Mouse (Mus musculus): ENCODE measurements around the gene Esyt1.
A peak's percentile ranks its signal among the peaks of the same experiment; 100 is the strongest.
"Not testable (repeated sequence)": the region's sequence is repeated elsewhere in the genome, so short reads cannot be mapped to it uniquely, and the experiment has no call there.

The Esyt1 gene

DNA sequence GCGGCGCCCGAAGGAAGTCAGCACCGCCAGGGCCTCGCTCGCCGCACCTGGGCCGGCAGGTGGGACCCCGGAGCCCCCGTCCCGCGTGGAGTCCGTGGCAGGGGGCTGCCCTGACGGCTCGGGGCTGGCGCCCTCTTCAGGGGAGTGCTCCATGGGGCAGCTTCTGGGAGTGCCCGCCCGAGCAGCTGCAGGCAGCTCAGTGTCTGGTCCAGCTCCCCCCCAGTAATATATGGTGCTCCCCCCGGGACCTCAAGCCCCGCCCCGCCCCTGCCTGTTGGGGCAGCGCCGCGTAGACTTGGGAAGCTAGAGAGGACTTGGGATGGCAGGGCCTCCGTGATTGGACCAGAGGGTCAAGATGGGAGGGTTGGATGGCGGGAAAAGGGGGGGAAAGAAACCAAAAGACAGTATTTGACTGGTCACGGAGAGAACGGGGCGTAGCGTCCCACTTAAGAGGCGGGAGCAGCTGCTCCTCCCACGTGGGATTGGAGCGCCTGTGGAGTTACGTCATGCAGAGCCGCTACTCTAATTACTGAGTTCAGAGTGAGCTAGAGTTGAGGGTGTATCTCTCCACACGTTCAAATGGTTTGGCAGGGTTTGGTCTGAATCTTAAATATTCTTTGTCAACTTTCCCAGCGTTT lies at the start of gene Esyt1:
TSS of gene Esyt1 (minus strand) at position 201 of the 638 bp plus-strand sequence.
- peak; percentile 97 for DNase-seq (ENCODE audit: low read depth)

DNA sequence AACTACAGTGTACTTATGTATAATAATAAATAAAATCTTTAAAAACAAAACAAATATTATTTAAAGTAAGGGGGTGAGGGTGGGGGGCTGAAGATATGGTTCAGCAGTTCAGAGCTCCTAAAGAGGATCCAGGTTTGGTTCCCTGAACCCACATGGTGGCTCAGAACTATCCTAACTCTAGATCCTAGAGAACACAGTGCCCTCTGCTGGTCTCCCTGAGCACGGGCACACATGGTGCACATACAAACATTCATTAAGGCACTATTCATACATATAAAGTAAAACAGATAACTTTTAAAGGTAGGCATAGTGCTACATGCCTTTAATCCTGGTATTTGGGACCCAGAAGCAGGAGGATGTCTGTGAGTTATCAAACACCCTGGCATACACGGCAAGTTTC lies 49.4 kb upstream of the Esyt1 start:
- DNase-seq (ENCODE audit: low read depth) = no peak

DNA sequence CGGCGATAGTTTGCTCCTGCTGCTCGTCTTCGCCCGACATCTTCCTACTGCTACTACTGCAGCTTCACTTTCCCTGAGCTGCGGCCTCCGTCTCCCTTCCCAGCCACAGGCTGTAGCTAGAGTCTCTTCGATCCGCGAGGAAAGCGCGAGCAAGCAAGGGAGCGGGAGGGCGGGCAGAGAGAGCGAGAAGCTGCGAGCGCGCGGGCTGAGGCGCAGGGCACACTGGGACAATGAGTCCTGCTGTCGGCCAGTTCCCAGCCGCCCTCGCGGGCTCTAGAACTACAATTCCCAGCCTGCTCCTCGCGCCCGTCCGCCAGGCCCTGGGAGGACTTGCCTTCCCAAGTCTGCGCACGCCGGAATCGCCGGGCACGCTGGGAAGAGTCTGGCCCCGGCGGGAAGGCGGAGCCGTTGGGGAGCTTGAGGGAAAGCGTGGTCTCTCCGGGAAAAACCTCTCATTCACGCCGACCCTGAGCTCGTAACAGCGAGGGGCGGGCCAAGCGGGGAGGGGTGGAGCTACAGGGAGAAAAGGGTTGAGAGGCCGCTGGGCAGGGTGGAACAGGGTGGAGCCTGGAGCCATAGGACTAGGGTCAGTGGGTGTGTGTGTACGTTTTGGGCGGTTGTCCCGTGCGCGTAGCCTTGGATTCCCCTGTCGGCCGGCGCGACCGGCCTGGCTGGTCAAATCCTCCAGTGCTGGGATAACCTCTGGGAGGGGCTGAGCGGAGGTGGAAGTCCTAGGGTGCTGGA lies 40.3 kb upstream of the Esyt1 start, which contains the start of gene Pa2g4:
TSS of gene Pa2g4 (minus strand) at position 200 of the 744 bp plus-strand sequence.
- DNase-seq (ENCODE audit: low read depth) = peak; percentile 99

DNA sequence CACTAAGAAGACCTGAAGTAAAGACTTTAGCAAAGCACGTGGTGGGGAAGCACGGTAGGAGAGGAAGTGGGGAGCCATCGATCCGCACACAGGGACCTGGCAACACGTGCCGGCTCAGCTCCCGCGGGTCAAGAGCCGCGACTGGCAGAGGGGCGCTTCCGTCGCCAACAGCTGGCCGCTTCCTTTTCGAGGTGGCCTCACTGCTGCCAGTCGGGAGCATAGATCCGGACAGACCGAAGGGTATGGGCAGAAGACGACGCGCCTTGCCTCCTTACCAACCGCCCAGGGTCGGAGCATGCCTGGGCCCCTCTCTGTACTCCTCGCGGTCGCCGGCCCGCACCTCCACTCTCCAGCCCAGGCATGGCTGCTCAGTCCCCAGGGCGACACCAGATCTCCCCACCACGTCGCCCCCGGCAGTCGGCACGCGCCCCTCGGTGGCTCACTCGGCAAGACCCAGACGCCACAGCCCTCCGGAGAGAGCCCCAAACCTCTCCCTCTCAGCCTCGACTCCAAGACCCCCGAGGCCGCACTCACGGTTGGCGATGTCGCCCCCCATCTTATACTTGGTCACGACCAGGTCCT lies 39.6 kb upstream of the Esyt1 start:
- no peak for DNase-seq (ENCODE audit: low read depth)

DNA sequence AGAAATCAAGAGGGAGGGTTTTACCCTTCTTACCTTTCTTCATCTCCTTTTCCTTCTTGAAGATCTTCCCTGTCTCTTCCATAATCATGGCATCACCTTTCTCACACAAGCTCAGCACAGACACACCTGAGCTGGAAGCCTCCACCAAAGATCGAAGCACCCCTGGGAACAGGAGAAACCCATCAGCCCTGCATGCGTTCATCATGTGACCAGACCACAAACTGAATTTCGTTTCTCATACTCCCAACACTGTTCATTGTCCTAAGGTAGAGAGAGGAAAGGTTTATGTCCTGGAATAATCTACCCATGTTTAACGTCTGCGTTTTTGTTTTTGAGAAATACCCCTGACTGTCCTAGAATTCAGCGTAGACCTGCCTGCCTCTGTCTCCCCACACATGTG lies 37.9 kb upstream of the Esyt1 start:
- DNase-seq (ENCODE audit: low read depth) = no peak

DNA sequence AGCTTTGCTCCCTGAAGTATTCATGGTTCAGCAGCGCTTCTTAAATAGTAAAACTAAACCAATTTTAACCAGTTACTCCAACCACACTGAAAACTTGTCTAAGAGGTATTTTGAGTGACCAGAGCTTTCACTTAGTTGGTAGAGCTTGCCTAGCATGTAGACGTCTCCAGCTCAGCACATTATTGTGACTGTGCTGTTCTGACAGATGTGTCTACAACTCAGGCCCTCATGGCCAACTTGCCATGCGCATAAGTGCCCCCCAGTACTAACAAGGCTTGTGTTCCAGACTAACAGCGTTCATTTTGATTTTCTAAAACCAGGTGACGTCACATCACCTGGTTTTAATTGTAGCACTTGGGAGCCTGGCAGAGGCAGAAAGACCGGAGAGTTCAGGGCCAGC lies 31.3 kb upstream of the Esyt1 start:
- no peak for DNase-seq (ENCODE audit: low read depth)

DNA sequence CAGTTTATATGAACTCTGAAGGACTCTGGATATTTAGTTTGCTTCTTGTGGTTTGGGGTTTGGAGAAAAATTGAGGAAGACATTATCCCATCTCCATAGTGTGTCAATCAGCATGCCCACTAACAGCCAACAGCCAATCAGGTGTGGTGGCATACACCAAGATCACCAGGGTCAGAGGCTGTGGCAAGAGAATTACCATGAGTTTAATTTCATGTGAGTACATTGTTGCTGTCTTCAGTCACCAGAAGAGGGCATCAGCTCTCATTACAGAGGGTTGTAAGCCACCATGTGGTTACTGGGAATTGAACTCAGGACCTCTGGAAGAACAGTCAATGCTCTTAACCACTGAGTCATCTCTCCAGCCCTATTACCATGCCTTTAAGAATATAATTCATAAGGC lies 30.6 kb upstream of the Esyt1 start:
- DNase-seq (ENCODE audit: low read depth) = no peak

DNA sequence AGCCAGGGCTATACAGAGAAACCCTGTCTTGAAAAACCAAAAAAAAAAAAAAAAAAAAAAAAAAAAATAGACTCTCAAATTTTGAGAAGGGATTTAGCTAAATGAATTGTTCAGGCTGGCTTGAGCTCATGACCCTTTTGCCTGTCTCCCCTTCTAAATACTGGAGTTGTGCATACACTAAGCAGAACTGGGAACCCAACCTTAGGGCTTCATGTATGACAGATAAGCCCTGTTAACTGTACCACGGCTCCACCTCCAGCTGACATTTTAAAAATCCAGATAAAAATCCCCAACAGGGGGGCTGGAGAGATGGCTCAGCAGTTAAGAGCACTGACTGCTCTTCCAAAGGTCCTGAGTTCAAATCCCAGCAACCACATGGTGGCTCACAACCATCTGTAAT lies 29.9 kb upstream of the Esyt1 start:
- not testable (repeated sequence) for DNase-seq (ENCODE audit: low read depth)

DNA sequence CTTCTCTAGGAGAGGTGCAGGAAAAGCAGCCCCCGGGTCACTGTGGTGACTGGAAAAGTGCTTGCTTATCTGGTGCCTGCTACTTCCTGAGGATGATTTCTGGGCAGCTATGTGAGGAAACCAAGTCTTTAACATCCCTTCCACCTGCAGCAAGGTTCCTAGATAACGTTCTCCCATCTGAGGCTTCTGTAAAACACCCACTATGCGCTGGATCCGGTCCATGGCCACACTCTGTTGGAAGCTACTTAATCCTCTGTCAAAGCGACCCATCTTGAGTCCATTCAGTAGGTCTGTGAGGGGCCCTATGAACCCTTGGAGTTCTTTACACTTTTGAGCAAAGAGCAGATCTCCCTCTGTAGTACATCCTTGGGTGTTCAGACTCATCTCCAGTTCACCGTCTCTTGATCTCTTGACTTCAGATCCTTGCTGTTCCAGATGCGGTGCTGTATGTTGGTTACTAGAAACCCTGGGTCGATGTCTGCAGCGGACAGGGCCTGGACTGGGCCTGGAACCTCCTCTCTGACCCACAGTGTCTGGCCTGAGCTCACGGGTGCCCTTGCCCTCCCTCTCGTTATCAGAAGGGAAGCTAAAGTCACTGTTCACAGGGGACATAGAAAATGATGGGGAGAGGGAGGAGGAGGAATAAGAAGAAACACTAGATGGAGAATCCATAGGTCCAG lies 24.6 kb upstream of the Esyt1 start:
- not testable (repeated sequence) for DNase-seq (ENCODE audit: low read depth)

DNA sequence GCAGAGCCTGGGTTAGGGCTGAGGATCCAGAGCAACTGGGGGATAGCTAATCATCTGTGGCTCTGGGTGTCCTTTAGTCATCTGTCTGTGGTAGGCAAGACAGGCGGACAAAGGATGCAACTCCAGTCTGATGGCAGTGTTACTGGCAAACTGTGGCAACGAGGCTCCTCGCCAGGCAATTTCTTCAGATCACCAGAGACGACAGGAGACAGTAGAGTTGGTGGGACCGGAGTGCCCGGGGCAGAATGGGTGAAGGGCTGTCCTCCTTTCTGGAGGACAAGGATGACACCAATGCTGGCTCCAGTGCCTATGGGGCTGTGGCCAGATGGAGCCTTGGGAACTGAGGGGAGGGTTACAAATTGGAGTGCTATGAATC lies 24.0 kb upstream of the Esyt1 start:
- DNase-seq (ENCODE audit: low read depth) = not testable (repeated sequence)

DNA sequence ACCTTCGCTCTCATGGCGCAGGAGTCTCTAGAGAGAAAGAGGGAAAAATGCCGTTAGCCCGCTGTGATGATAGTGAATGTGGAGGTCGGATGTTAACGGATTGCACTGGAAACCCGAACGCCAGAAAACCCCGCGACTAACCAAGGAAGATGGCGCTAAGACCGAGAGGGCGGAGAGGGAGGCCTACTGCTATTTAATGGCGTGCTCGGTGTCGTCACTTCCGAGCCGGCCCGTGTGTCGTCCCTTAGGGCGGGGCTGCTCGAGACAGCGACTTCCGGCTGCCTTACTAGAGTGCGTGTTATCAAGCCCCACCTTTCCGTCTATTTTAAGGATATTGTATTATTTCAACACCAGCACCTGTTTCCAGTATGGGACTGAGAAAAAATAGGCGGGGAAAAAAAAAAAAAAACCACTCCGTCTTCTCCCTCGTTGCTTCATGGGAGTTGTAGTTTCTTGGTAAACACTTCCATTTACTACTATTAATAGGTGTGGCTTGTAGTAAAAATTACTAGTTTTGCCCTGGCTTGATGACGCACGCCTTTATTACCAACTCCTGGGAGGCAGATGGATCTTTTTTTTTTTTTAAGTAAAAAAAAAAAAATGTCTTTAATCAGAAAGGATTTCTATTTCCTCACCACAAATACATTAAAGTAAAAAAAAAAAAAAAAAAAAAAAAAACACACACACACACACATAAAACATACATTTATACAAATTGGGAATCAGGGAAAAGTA lies 23.4 kb upstream of the Esyt1 start, which contains the start of gene Rpl41:
TSS of gene Rpl41 (minus strand) at position 359 of the 735 bp plus-strand sequence.
- DNase-seq (ENCODE audit: low read depth) = peak; percentile 96

DNA sequence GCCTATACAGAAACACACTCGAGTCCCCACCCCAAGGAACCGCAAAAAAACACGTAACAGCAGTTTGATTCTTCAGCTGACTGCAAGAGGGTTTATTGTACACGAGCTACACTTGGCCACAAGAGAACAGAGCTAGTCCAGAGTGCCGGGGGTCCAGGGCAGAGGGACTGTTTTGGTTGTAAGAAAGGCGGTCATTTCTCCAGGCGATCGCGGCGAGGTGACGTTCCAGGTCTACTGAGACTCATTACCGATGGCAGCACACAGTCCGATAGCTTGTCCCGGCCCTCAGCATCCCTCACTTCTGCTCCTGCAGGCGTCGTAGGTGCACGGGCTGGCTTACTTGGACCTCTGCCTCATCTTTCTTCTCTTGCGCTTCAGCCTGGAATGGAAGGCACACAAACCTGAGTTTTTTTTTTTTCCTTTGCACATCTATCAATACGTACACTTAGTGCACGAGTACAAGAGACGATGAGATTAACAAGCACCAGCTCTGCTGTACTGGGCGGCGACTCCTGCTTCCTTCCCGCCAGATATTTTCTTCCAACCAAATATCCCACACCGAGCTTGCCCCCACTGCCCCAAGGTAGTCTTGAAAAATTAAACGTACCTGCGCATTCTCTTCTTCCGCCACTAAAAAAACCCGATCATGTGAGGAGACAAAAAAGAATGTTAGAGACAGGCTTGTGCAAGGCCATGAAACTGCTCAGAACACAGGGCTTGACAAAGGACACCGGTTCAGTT lies 22.6 kb upstream of the Esyt1 start:
- DNase-seq (ENCODE audit: low read depth) = not testable (repeated sequence)

DNA sequence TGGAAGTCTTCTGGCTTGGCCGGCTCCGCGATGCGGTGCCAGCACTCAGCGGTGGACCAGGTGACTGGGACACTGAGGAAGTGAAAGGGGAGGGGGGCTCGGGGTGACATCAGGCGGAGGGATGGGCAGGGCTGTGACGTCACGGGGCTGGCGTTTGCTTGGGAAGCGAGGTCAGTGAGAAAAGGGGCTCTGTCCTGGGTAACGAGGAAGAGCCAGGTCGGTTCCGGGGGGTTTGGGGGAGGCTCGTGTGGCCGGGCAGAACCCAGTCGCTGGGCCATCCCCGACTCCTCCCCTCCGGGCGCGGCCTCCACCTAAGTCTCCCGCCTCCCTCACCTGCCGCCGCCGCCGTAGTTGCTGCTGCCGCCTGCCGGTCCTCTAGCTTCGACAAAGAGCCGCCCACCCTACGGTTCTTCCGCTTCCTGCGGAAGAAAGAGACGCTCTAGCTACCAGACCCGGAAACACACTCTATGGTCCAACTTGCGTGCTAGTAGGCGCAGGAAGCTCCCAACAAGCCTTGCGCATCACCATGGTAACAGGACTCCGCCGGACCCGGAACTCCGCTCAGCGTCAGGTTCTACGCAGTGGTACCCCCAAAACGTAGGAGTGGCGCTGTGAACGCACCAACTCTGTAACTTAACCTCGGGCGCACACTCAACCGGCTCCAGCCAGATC lies 21.8 kb upstream of the Esyt1 start, which contains the start of gene Zc3h10:
TSS of gene Zc3h10 (minus strand) at position 414 of the 672 bp plus-strand sequence.
- DNase-seq (ENCODE audit: low read depth) = peak; percentile 96

DNA sequence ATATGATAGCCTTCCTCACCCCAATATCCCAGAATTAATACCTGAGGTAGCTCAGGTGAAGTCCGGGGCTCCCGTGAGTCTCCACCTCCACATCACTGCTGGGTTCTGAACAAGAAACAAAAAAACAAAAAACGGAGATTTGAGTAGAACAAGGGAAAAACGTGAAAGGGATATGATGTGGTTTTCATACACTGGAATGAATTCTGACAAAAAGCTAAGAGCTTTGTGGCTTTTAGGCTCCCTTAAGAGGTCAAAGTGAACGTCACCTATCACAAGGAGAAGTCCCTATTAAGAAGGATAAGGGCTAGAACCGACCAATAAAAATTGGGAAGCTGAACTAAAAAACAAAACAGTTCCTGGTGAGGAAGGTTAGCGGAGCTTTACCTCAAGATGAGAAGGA lies 21.1 kb upstream of the Esyt1 start:
- no peak for DNase-seq (ENCODE audit: low read depth)

DNA sequence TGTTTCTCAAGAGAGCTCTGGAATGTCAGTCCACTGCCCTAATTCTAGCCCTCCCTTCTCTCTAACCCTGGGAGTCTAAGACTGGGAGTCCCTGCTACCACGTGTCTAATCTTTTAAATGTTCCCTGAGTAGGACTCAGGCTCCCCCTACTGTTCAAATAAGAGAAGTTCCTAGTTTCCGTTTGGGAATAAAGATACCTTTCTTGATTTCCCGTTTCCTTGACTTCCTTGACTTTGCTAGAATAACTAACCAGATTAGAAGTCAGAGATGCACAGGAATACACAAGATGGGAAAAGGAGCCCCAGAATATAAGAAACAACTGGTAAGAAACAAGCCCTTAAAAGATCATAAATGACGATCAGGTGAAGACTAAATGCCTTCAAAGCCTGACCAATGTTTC lies 20.7 kb upstream of the Esyt1 start:
- DNase-seq (ENCODE audit: low read depth) = peak; percentile 40

DNA sequence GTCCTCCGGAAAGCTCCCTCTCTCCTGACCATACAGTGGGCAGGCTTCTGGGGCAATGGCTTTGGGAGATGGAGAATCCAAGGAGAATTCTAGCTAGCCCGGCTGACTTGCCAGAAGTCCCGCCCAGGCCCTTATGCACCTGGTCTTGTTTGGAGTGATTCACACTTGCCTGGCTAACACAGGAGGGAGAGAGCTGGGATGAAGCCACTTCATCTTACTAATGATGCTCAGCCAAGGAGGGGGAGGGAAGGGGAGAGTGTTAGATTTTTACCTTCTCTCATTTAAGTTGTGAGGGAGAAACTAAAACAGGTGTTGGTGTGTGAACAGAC lies 19.9 kb upstream of the Esyt1 start:
- no peak for DNase-seq (ENCODE audit: low read depth)

DNA sequence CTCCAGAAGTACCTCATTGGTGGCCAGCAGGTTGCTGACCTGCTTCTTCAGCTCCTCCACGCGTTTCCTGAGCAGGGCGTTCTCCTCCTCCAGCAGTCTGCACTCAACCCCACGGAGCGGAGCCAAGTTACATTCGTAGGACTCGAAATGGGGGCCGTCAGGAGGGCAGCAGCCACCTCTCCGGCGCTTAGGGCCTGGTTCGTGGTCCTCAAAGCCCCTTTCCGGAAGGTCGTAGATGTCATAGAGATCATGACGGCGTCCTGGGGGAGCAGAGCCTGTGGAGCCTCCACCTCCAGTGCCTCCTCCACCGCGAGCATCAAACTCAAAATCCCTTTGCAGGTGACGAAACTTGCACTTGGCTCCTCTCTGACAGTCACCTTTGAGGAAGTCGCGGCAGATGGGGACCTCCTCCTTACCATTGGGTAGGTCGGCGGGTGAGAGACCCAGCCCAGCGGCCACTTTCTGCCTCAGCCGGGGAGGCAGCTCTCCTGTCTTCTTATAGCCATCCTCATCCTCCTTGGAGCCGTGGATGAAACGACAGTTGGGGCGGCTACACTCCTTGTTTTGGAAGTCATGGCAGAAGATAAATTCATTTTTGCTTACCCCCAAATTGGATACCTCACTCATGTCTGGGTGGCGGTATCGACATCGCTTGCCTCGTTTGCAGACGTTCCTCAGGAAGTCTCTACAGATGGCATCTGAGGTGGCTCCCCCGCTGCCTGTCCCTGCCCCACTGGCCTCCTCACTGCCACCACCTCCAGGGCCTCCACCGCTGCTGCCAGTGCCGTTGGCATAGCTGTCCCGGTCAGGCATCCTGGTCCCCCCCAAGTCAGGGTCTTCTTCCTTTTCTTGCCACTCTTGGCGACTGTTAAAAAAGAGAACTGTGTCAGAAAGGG lies 19.3 kb upstream of the Esyt1 start:
- DNase-seq (ENCODE audit: low read depth) = no peak

DNA sequence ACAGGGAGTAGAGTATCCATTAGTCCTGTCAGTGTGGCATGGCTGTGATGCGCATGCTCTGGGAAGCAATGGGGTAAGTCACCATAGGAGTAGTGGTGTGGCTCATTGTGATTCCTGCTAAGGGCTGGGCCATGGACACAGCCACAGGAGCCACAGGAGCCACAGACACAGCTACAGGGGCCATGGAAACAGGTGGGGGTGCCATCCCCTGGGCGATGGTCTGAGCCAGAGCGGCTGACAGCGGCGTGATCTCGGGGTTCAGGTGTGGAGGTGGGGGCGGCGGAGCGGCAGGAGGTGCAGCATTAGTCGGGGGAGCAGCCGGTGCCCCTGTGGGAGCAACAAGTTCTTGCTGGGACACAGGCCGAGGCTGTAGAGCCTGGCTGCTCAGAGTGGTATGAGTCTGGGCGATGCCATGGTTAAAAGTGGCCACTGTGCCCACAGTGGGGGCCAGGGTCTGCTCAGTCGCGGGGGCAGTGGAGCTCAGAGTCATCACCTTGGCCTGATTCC lies 18.5 kb upstream of the Esyt1 start:
- no peak for DNase-seq (ENCODE audit: low read depth)

DNA sequence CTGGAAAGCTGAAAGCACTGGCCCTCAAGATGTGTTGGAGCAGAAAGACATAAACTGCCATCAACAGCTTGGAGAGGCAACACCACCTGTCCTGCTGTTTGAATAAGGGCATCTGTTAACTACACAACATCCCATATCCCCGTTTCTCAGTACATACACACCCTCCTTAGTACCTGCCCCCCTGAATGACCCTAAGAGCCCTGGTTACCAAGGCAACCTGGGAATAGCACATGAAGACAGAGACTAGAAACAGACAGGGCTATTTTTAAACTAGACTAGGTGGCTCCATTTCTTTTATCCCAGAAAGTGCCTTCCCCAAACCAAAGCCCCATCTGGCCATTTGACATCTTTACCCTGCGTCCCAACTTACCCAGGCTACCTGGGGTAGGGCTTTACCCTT lies 17.4 kb upstream of the Esyt1 start:
- DNase-seq (ENCODE audit: low read depth) = no peak
